In genomic region chr10:117094504-117095329, GRCm38 (mm10) we compare ENCODE assay signal across 7 mouse cellular contexts. TPM values are rescaled to one million over a fixed set of nuclear protein-coding genes. Genes with fewer than 3 reads are reported as not detected.
A peak's percentile ranks its signal among the peaks of the same experiment; 100 is the strongest.
DNase-seq lines count a peak whose midpoint lies in the region; ATAC-seq and TF ChIP-seq lines count a peak whose summit lies in the region.

No protein-coding gene starts in this region.

- H3K27ac ChIP-seq in kidney, adult 2 months (ENCODE audit: insufficient read depth, low read depth, low read length): peak overlapping the region; percentile 43; the same call in 1 of the 2 replicates
- peak overlapping the region; percentile 87 for H3K27ac ChIP-seq in lung, embryonic 14.5 days (ENCODE audit: low read depth)

- H3K4me3 ChIP-seq in kidney, adult 2 months (ENCODE audit: insufficient read depth, low read depth, low read length): no peak overlapping the region
- H3K4me3 ChIP-seq in lung, embryonic 14.5 days (ENCODE audit: low read depth, low read length): no peak overlapping the region

- H3K27me3 ChIP-seq in kidney, adult 2 months (replicated peaks; ENCODE audit: control insufficient read depth, insufficient read depth, low read length): no peaks in the 10 kb centered on the region
- no peaks in the 10 kb centered on the region for H3K27me3 ChIP-seq in lung, embryonic 14.5 days (ENCODE audit: insufficient read depth, low read length)

- 64% methylated on average over 15 of the region's 15 CpGs for WGBS in kidney, adult 2 months
- WGBS in lung, embryonic 14.5 days: 20% methylated on average over 15 of the region's 15 CpGs

- no peak for TF ChIP-seq CTCF in kidney, adult 2 months (conservative IDR thresholded peaks at IDR 0.05; ENCODE audit: insufficient read depth, insufficient read length, low read depth, low read length)
- TF ChIP-seq CTCF in lung, embryonic 14.5 days (IDR thresholded peaks at IDR 0.05; ENCODE audit: low read depth): no peak

- H3K9ac ChIP-seq in lung, embryonic 14.5 days: no peak overlapping the region

- ATAC-seq in lung, embryonic 14.5 days (ENCODE audit: insufficient read depth): peak; percentile 97

- TF ChIP-seq POLR2A in kidney, adult 2 months (IDR thresholded peaks at IDR 0.05; ENCODE audit: low read depth, low read length): no peak

- H3K9me3 ChIP-seq in lung, embryonic 14.5 days (ENCODE audit: low read depth, low read length): no peaks in the 10 kb centered on the region

- no peaks in the 10 kb centered on the region for H3K36me3 ChIP-seq in kidney, adult 2 months (ENCODE audit: control insufficient read depth, insufficient read depth, low read length)
- peaks cover 13% of the 10 kb centered on the region for H3K36me3 ChIP-seq in lung, embryonic 14.5 days (ENCODE audit: insufficient read depth)

- no peaks in the 10 kb centered on the region for H3K4me1 ChIP-seq in kidney, adult 2 months (ENCODE audit: control insufficient read depth, insufficient read depth, low read length)
- peaks cover 6% of the 10 kb centered on the region for H3K4me1 ChIP-seq in lung, embryonic 14.5 days (ENCODE audit: insufficient read depth)

- peak; percentile 36 for DNase-seq in brain, embryonic 18.5 days (ENCODE audit: low read depth, low spot score)
- peak; percentile 34 to 35 for DNase-seq in cerebellum, postnatal 25 days
- DNase-seq in gastrocnemius, postnatal 14 days: peak; percentile 23
- peak; percentile 39 for DNase-seq in kidney, adult 2 months
- peak; percentile 87 for DNase-seq in lung, embryonic 14.5 days
- peak; percentile 55 for DNase-seq in retina, postnatal 1 day
- no peak for DNase-seq in c-Kit-positive CD71-positive TER-119-positive erythroid progenitor cells, embryonic 14.5 days (ENCODE audit: low spot score)

- intact Hi-C loops in gastrocnemius, postnatal 14 days (cut with DNase I; ENCODE audit: low total_unique reads): loop anchor here (10.0 kb wide), 1 partner anchor 50 kb away; the partner anchor contains the start of gene Frs2

- peak overlapping the region; percentile 27; the same call in 1 of the 2 replicates for H3K4me2 ChIP-seq in lung, embryonic 14.5 days

RNA-seq across cellular contexts. Expression of gene Cct2, which starts 31.1 kb away (rescaled TPM):
- 100 to 1,000 TPM; 132 to 146 TPM for total RNA-seq in gastrocnemius, postnatal 14 days (2021)
- 67.1 and 84.6 TPM in 2 replicates for polyA plus RNA-seq in kidney, adult 2 months (2012; rRNA removed)
- polyA plus RNA-seq in lung, embryonic 14.5 days (2014; fragmentation: Nextera tagmentation; extraction: Ambion mirVana): 274 and 283 TPM in 2 replicates

RNA-seq across cellular contexts. Expression of gene Lrrc10, which starts 49.6 kb away (rescaled TPM):
- total RNA-seq in gastrocnemius, postnatal 14 days (2021): not detected
- 0.13 TPM in 1 of 2 replicates, not detected in the other for polyA plus RNA-seq in kidney, adult 2 months (2012; rRNA removed)
- polyA plus RNA-seq in lung, embryonic 14.5 days (2014; fragmentation: Nextera tagmentation; extraction: Ambion mirVana): 0.17 and 0.47 TPM in 2 replicates

RNA-seq across cellular contexts. Expression of gene Frs2, which starts 53.6 kb away (rescaled TPM):
- 1 to 10 TPM; 7.9 to 9.4 TPM for total RNA-seq in gastrocnemius, postnatal 14 days (2021)
- 13.0 and 13.2 TPM in 2 replicates for polyA plus RNA-seq in kidney, adult 2 months (2012; rRNA removed)
- polyA plus RNA-seq in lung, embryonic 14.5 days (2014; fragmentation: Nextera tagmentation; extraction: Ambion mirVana): 26.4 and 27.8 TPM in 2 replicates
